Mouse (Mus musculus) heart, embryonic 13.5 days (tissue): Measurements from ENCODE around the gene Nelfb. TPM values are rescaled to one million over a fixed set of nuclear protein-coding genes. Genes with fewer than 3 reads are reported as not detected.

Experiments
- ATAC-seq: fragments of 200-750 bp; cut with Nextera tagmentation; 2 replicates; pipeline ENCODE4 v1.8.0; 2017; ENCODE audit warnings: moderate TSS enrichment; ENCODE audit not compliant: insufficient number of reproducible peaks, low FRiP score, low TSS enrichment; ENCODE audit errors: extremely low read depth
- H3K27ac ChIP-seq: fragments of 300-500 bp; sonication (generic); replicated peaks from 2 replicates; pipeline ENCODE4 v1.5.1; 2015; ENCODE audit warnings: moderate library complexity, mild to moderate bottlenecking, inconsistent platforms
- H3K27me3 ChIP-seq: fragments of 300-500 bp; sonication (generic); replicated peaks from 2 replicates; pipeline ENCODE4 v1.6.1; 2015; ENCODE audit warnings: mild to moderate bottlenecking, inconsistent platforms
- H3K36me3 ChIP-seq: fragments of 300-500 bp; sonication (generic); 2 replicates; pipeline ENCODE4 v1.6.1; 2015; ENCODE audit warnings: mild to moderate bottlenecking, inconsistent platforms
- H3K4me1 ChIP-seq: fragments of 300-500 bp; sonication (generic); 2 replicates; pipeline ENCODE4 v1.6.1; 2015; ENCODE audit warnings: inconsistent platforms
- H3K4me2 ChIP-seq: fragments of 300-500 bp; sonication (generic); 2 replicates; pipeline ENCODE4 v1.6.1; 2015; ENCODE audit warnings: inconsistent platforms, mild to moderate bottlenecking, moderate library complexity
- H3K4me3 ChIP-seq: fragments of 300-500 bp; sonication (generic); 2 replicates; pipeline ENCODE4 v1.5.1; 2015; ENCODE audit warnings: moderate library complexity, mild to moderate bottlenecking, inconsistent platforms
- H3K9ac ChIP-seq: fragments of 300-500 bp; sonication (generic); 2 replicates; pipeline ENCODE4 v1.6.1; 2015; ENCODE audit warnings: inconsistent platforms, mild to moderate bottlenecking, moderate library complexity
- H3K9me3 ChIP-seq: fragments of 300-500 bp; sonication (generic); 2 replicates; pipeline ENCODE4 v1.6.1; 2016; ENCODE audit warnings: inconsistent platforms
- WGBS: fragments of 180-500 bp; shearing (Covaris S2); methylation state at CpG from one replicate; pipeline ENCODE4 v1.1.7; 2015; ENCODE audit warnings: mixed read lengths; 5-methylcytosine and 5-hydroxymethylcytosine counted together
- polyA plus RNA-seq: library from polyadenylated mRNA; unstranded; fragments of >200 nt; fragmentation: Nextera tagmentation; extraction: Ambion mirVana; gene quantifications from 2 replicates; pipeline ENCODE4 v1.2.1, GENCODE M21; 2015

Nelfb gene
- polyA plus RNA-seq, 1 experiment from 2014 or later: 68.8 TPM

DNA sequence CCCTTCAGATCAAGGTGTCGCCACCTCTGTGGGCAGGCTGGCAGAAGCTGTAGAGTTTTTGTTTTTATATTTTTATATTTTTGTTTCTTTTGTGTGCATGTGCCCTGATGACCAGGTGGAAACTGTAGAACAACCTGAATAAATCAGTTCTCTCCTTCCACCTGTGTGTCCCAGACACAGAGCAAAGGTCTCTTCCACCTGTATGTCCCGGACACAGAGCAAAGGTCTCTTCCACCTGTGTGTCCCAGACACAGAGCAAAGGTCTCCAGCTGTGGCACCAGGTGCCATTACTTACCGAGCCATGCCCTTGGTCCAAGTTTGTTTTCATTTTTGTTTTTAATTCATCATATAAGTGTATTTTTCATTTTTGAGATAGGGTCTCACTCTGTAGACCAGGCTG lies 55.1 kb downstream of the Nelfb start:
- H3K36me3 ChIP-seq: no peaks in the 10 kb centered on the region
- H3K4me2 ChIP-seq: no peak overlapping the region

DNA sequence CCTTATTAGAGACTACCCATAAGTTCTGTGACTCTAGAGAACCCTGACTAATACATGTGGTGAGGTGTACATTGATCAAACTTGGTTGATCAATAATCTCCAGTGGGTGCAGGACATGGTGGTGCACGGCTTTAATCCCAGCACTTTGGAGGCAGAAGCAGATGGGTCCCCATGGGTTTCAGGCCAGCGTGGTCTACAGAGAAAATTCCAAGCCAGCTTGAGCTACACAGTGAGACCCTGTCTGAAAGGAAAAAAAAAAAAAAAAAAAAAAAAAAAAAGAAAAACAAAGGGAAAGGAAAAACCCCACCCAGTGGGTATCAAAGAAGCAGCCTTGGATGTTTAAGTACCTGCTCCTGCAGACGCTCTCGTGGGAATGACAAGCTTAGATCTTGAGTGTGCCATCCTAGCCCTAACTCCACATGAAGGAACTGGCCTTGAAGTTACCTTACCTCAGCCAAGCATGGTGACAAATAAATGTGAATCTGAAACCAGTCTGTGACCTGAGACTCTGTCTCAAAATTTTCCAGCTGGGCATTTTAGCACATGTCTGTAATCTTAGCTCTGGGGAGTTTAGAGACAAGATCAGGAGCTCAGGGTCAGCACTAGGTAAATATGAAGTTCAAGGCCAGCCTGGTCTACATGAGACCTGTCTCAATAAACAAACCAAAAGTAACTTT lies 59.9 kb downstream of the Nelfb start:
- WGBS: 65% methylated on average over 4 of the region's 4 CpGs
- ATAC-seq: no peak

More for the DNA sequence above, 55.1 kb downstream of the Nelfb start:
- Histone ChIP-seq H3K27me3 (no peaks in the 10 kb centered on the region), H3K4me1 (no peaks in the 10 kb centered on the region), H3K27ac (no peak overlapping the region), H3K9ac (no peak overlapping the region), H3K4me3 (no peak overlapping the region), H3K9me3 (no peaks in the 10 kb centered on the region)
- no peak for ATAC-seq
- 87% methylated on average over 3 of the region's 3 CpGs for WGBS

More for the DNA sequence above, 59.9 kb downstream of the Nelfb start:
- no peak overlapping the region for H3K4me2 ChIP-seq
- no peaks in the 10 kb centered on the region for H3K4me1 ChIP-seq
- H3K9ac ChIP-seq: no peak overlapping the region
- no peak overlapping the region for H3K4me3 ChIP-seq
- no peaks in the 10 kb centered on the region for H3K9me3 ChIP-seq
- H3K27ac ChIP-seq: no peak overlapping the region
- no peaks in the 10 kb centered on the region for H3K27me3 ChIP-seq
- no peaks in the 10 kb centered on the region for H3K36me3 ChIP-seq

Other genes with a start within 250 kb of the Nelfb start
- 18.5 and 20.0 TPM in 2 replicates for gene Dph7, start 249.1 kb downstream of the Nelfb start, polyA plus RNA-seq
- 109 and 125 TPM in 2 replicates for gene Mrpl41, start 236.4 kb downstream of the Nelfb start, polyA plus RNA-seq
- 7.7 and 8.7 TPM in 2 replicates for gene Pnpla7, start 235.5 kb downstream of the Nelfb start, polyA plus RNA-seq
- gene Nsmf, start 157.1 kb downstream of the Nelfb start, polyA plus RNA-seq: 49.4 and 51.0 TPM in 2 replicates
- not detected in 2 replicates for gene Entpd8, start 131.2 kb downstream of the Nelfb start, polyA plus RNA-seq
- 0.09 TPM in 1 of 2 replicates, not detected in the other for gene Noxa1, start 116.3 kb downstream of the Nelfb start, polyA plus RNA-seq
- 7.7 and 8.2 TPM in 2 replicates for gene Nrarp, start 30.7 kb downstream of the Nelfb start, polyA plus RNA-seq
- 6.4 and 6.9 TPM in 2 replicates for gene Tor4a, start 14.6 kb downstream of the Nelfb start, polyA plus RNA-seq
- gene Stpg3, start 3.1 kb upstream of the Nelfb start, polyA plus RNA-seq: not detected in 2 replicates
- gene Fam166a, start 7.3 kb upstream of the Nelfb start, polyA plus RNA-seq: not detected in 2 replicates
- 402 and 437 TPM in 2 replicates for gene Tubb4b, start 13.2 kb upstream of the Nelfb start, polyA plus RNA-seq
- gene Slc34a3, start 22.9 kb upstream of the Nelfb start, polyA plus RNA-seq: not detected in 2 replicates
- gene Rnf224, start 25.3 kb upstream of the Nelfb start, polyA plus RNA-seq: not detected in 2 replicates
- 6.6 and 7.2 TPM in 2 replicates for gene Rnf208, start 30.8 kb upstream of the Nelfb start, polyA plus RNA-seq
- not detected in 2 replicates for gene Cysrt1, start 31.0 kb upstream of the Nelfb start, polyA plus RNA-seq
- 2.1 and 2.9 TPM in 2 replicates for gene AL732309.1, start 35.4 kb upstream of the Nelfb start, polyA plus RNA-seq
- 15.5 and 15.9 TPM in 2 replicates for gene Tmem203, start 44.0 kb upstream of the Nelfb start, polyA plus RNA-seq
- 3.5 and 4.3 TPM in 2 replicates for gene Tprn, start 51.1 kb upstream of the Nelfb start, polyA plus RNA-seq
- 144 and 158 TPM in 2 replicates for gene Ssna1, start 60.9 kb upstream of the Nelfb start, polyA plus RNA-seq
- 77.3 and 82.5 TPM in 2 replicates for gene Anapc2, start 61.0 kb upstream of the Nelfb start, polyA plus RNA-seq
- gene Tmem210, start 76.7 kb upstream of the Nelfb start, polyA plus RNA-seq: not detected in 2 replicates
- not detected in 2 replicates for gene Lrrc26, start 78.4 kb upstream of the Nelfb start, polyA plus RNA-seq
- 0.09 and 0.16 TPM in 2 replicates for gene Grin1, start 107.7 kb upstream of the Nelfb start, polyA plus RNA-seq
- 28.4 and 31.3 TPM in 2 replicates for gene Man1b1, start 120.8 kb upstream of the Nelfb start, polyA plus RNA-seq
- gene Dpp7, start 144.9 kb upstream of the Nelfb start, polyA plus RNA-seq: 13.6 and 14.4 TPM in 2 replicates
- 14.9 and 17.0 TPM in 2 replicates for gene Uap1l1, start 154.2 kb upstream of the Nelfb start, polyA plus RNA-seq
- 16.5 and 18.1 TPM in 2 replicates for gene Sapcd2, start 160.8 kb upstream of the Nelfb start, polyA plus RNA-seq
- 0.51 and 0.68 TPM in 2 replicates for gene Entpd2, start 184.4 kb upstream of the Nelfb start, polyA plus RNA-seq
- gene Npdc1, start 187.9 kb upstream of the Nelfb start, polyA plus RNA-seq: 26.6 and 29.0 TPM in 2 replicates
- gene Fut7, start 211.8 kb upstream of the Nelfb start, polyA plus RNA-seq: 0.07 TPM in 1 of 2 replicates, not detected in the other
- 2.7 and 3.2 TPM in 2 replicates for gene Abca2, start 217.2 kb upstream of the Nelfb start, polyA plus RNA-seq
- gene Clic3, start 245.3 kb upstream of the Nelfb start, polyA plus RNA-seq: 1.8 and 2.5 TPM in 2 replicates
- 25.6 and 25.7 TPM in 2 replicates for gene Paxx, start 249.6 kb upstream of the Nelfb start, polyA plus RNA-seq